Mouse (Mus musculus) adrenal gland (tissue): ENCODE measurements around the gene Jhy.

Source experiments
- intact Hi-C: fragments of 180-260 bp; cut with DNase I; formaldehyde crosslinking; loops from one replicate; pipeline ENCODE4 v1.15.1; 2025

Jhy gene

DNA sequence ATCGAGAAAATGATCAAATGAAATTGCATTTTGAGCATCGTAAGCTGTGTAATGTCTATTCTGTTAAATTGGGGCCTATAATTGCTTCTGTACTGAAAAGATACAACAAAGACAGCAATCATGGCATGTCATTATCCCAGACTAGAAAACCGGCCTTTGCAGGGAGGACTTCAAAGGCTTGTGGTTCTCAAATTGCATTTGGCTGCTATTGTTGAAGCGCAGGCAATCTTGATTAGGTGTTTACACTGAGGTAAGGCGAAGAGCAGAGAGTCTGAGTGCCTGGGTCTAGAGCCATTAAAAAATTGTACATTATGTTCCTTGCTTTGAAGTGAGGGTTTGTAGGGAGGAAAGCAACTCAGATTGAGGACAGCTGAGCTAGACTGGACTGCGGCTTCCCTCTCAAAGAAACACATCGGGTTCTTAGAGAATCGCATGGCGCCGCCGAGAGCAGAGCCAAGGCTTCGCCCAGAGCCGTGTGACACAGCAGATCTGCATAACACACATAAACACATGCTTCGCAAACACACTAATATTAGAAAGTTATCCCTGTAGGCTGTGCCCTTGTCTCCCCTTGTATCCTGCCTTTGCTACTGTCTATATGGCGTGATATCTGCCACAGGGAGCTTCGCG is 36.5 kb downstream of the Jhy start:
- intact Hi-C loops, result no loop called here

DNA sequence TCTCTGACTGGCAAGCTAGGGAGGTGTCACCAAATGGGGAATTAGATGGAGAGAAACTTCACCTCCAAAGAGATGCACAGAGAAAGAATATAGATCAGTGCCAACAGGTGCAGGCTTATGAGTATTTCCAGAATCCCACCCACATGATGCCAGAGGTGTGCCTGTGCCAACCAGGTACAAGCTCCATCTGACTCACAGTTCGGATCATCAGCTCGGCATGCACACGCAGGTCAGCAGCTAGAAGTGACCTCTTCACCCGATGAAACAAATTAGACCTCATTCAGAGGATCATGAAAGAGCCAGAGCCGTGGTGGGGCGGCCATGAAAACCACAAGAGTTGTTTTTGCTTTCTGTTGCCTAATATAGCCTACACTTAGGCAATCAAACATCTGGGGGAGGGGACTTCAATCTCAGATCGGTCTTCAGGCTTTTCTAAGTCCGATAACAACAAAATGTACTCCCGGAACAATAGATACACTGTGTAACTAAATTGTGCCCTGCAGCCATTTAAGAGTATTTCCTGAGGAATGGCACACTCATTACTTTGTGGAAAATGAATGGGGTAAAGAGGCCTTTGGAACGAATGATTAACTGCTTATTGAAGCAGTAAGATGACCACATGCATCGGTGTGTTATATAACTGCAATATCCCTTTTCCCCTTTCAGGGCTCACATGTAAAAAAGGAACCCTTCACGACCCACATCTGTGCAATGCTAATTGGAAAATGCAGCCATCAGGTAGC is 45.9 kb downstream of the Jhy start:
- intact Hi-C loops, result no loop called here

DNA sequence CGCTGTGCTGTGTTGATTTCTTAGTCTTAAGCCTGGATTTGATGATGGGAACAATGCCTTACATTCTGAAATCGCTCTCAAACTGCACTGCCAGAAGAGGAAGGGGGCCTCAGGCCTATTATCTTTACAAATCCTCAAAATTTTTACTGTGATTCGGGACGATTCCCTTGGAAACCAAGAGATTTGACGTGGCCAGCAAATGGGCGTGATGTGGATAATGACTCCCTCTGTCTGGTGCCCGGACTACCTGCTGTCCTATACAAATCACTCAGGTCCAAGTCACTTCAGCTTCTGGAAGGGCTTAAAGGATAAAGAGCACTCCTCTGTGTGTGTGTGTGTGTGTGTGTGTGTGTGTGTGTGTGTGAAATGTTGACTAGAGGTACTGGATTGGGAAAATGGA is 55.0 kb downstream of the Jhy start:
- intact Hi-C loops, result no loop called here

DNA sequence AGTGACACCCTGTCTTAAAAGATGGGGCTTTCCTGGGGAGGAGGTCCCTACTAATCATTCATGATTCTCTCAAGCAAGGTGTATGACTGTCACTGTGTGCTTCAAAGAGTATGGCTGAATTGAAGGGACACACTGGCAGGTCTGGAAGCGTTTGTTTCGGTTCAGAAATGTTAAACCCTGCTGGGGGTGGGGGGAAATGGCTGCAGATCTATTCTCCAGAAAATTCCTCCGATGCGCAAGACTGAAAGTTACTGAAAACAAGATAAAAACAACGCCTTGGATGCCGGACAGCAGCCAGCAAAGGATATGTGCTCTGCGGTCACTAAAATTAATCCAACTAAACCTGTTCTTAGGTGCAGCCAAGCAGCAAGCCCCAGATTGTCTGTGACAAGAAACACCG is 55.5 kb downstream of the Jhy start:
- intact Hi-C loops, result no loop called here

DNA sequence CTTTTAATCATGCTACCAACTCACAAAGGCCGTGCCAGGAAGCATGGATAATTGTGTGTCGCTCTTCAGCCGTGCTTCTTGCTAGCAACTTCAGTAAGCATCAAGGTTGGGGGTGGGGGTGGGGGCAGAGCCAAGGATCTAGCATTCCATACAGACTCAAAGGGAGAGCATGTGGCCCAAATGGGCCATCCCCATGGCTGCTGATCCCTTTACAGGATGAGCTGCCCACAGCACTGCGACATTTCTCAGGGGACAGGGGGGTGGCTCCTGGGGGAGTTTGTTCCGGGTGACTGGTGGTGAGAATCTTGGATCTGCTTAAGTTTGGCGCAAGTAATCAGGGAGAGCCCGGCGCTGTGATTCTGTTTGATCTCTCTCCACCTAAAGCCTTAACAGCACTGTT is 56.5 kb downstream of the Jhy start:
- intact Hi-C loops, result no loop called here

DNA sequence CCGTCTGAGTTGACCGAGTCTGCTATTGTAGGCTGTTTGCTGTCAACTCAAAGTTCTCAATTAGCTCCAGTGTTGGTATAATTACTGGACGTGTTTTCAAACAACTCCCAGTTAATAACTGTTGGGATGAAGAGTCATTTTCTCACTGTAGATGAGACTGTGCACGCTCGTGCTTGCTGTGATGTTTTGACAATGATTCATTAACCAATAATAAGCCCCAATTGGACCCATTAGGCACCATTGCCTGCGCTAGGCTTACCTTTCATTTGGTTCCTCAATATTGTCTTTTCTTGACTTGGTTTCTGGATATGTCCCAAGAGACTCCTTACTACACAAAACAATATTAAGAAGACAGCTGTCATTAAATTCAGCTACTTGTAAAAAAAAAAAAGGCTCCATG is 71.5 kb downstream of the Jhy start:
- intact Hi-C loops, result no loop called here

DNA sequence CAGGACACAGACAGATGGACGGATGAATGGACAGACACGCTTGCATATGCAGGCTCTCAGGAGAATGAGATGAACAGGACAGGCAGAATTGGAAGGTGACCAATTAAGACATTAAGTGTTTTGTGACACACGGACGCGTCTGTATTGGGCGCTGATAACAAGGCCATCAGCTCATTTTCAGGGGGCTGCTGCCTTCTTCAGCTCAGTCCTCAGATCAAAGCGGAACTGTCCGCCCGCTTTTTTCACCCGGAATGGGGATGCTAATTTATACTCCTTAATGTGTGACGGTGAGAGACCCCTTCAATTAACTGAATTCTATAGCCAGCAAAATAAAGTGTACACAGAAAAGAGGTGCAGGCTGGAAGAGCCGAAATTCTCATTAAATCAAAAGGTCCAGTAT is 74.5 kb downstream of the Jhy start:
- intact Hi-C loops, result no loop called here

DNA sequence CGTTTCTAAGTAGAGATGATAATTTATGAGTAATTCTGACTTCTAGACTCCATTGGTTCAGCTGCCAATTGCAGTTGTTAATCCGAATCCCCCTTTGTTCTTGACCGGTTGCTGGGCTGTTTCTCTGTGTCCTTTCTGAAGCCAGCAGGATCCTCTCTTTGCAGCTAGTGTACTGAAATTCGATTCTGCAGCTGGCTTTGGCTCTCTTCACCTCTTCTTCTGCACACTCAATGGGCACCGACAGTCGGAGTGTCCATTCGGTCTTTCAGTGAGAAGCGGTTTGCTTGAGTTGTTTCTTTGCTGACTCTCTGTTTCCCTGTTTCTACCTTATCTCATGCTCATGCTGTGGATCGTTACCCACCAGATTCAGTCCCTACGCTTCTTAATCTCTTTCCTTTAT is 78.2 kb downstream of the Jhy start:
- intact Hi-C loops, result no loop called here

DNA sequence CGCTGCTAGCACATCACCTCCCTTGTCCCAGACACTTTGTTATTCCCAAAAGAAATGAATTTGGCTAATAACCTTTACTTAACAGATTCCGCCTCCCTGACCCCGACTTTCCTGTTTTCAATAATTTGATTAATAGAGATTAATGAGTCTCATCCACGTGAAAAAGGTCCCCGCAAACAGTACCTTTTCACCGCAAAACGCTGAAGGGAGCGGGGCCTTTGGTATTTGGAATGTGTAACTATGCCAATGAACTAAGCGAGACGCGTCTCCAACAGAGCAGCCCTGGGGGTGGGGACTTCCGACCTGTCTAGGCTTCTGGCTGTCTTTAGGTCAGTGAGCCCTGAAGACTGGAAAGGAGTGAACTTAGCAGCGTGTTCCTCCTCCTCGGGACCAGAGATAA is 84.9 kb downstream of the Jhy start:
- intact Hi-C loops, result no loop called here

DNA sequence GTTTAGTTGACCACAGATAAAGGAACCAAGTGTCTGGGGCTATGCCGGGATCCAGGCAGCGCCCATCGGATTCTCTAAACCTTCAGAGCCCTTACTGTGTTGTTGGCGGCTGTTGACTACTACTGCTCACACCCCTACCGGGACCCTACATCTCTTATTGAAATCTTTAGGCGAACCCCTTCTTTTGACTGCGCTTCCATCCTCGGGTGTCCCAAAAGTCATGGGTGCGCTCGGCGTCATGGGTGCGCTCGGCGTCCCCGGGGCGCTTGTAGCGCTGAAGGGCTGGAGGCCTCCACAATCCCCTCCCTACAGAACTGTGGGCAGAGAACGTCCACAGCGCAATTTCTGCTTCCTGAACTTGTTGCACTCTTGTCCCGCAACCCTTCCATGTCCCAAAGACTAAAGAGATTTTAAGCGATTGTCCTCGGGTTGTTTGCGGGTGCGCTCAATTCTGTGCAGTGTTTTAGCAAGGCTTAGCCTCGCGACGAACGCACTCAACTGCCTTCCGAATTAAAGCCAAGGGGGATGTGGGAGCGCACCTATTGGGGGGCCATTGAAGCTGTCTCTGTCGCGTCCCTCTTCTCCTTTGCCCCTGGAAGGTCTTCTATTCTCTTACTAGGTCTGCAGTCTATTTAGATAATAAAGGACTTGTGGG is 85.5 kb downstream of the Jhy start:
- intact Hi-C loops, result no loop called here

DNA sequence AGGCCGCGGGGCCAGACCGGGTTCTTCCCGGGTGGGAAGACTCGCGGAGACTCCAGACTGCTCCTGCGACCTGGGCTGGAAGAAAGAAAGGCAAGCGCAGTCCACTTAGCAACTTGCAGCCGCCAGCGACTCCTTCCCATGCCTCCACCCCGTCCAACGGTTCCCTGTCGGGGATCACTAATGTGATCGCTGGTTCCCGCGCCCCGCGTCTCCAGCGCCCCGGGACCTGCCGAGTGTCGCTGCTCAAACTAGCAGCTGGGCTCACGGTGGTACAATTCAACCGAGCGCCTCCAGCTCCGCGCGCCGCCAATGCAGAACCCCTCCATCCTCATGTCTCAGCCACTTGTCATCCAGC is 86.1 kb downstream of the Jhy start:
- intact Hi-C loops, result no loop called here

DNA sequence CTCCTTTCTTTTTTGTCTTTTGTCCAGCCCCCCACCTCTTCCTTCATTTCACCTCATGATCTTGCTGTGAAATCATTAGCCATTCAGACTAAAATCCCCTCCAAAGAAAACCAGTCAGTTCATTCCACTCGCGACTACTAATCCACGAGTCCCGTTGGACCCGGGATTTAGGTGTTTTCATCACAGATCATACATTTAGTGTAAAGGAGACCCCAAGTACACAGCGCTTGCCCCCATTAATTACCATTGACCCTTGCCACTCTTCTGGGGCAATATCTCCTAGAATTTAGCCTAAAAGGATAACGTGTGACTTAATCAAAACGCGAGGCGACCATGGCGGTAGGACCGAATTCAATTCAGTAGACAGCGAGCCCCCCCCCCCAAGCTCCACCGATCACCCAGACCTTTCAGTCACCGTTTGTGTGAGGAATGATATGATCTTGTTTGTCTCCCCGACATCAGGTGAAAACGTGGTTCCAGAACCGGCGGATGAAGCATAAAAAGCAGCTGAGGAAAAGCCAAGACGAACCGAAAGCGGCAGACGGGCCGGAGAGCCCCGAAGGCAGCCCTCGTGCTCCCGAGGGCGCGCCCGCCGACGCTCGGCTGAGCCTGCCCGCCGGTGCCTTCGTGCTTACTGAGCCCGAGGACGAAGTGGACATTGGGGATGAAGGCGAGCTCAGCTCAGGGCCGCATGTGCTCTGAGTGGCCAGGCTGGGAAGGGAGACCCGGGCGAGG is 86.6 kb downstream of the Jhy start:
- intact Hi-C loops, result no loop called here

DNA sequence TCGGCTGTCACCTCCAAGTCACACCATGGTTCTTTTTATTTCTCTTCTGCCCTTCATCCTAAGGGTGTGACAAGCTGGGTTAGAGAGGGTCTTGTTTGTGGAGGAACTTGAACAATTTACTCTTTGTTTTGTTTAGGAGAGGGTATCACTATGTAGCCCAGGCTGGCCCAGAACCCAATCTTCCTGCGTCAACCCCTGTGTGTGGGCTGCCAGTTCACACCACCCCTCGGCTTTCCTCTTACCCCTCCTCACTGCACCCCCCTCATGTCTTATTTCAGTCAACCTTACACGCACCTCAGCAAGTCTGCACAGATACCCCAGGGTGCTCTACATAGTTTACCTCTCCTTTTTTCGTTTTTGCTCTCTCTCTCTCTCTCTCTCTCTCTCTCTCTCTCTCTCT is 87.2 kb downstream of the Jhy start:
- intact Hi-C loops, result no loop called here

DNA sequence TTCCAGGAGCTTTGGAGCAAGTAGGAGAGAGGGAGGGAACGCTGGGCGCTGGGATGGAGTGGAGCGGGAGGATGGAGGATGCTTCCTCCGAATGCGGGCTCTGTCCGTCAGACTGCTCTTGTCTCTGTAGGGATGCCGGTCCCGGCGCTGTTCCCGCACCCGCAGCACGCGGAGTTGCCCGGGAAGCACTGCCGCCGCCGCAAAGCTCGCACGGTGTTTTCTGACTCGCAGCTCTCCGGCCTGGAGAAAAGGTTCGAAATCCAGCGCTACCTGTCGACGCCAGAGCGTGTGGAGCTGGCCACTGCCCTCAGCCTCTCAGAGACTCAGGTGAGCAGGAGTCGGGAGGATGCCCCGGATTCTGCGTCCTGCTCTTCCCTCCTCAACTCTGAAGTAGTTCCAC is 87.8 kb downstream of the Jhy start:
- intact Hi-C loops, result no loop called here

DNA sequence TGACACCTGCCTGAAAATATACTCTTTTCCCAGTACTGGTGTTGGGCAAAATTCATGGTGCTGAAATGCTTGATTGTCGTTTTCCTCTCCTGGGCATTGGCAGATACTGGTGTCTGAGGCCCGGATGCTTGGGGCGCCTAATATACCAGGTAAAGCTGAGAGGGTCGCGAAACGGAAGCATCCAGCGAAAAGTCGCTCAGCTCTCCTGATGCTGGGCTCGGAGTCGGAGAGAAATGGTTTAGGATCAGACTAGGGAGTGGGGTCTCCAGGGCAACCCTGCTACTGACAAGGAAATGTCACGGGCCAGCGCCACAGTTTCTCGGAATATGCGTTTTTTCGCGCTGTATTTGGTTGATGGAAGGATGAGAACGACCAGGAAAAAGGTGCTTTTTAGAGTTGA is 88.5 kb downstream of the Jhy start:
- intact Hi-C loops, result no loop called here

DNA sequence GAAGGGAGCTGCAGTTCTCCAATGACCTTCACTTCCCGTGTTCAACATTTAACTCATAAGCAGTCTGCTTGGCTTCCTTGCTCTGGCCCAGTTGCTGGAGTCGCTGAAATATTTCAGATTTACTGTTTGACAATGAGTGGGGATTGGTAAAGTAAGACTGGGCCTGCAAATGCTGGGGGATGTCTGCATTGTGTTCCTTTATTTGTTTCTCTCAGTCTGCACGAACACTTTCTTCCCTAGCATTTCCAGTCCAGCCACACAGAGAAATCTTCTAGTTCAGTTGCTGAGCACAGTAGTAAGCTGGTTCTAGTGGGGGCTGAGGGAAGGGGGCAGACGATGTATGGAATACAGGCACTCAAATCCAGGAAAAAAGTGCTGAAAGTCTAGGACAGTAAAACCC is 89.0 kb downstream of the Jhy start:
- intact Hi-C loops, result no loop called here

DNA sequence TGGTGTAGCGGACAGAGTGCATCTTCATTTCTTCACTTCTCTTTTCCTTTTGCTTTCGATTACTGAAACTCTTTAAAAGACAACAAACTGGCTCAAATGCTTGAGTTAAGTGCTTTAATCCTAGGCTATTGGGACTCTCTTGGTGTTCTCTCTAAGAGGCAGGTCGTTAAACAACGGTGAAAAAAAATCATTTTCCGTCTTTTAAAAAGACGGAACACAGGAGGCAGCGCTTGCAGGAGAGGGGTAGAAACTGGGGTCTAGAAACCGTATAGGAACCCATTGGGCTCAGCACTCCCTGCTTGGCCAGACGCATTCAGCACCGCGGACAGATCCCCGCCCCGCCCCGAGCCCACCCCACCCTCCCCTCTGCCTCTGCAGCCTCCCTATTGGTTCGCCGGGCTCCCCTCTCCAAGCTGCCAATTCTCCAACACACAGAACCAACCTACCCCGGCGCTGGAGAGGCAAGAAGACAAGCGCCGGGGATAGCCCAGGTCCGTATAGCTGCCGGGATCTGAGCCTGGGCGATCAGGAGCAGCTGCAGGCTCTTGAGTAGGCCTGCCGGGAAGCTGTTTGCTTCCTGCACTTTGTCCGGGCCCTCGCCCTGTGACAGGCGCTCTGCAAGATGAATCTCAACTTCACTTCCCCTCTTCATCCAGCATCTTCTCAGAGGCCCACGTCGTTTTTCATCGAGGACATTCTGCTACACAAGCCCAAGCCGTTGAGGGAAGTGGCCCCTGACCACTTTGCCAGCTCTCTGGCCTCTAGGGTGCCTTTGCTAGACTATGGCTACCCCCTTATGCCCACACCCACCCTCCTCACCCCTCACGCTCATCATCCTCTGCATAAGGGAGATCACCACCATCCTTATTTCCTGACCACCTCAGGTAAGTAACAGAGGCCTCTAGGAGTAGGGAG is 90.1 kb downstream of the Jhy start, which contains the start of gene Bsx:
Gene Bsx, plus strand, starts transcription at position 572 of the 915 bp plus-strand sequence.
- intact Hi-C loops, result no loop called here

DNA sequence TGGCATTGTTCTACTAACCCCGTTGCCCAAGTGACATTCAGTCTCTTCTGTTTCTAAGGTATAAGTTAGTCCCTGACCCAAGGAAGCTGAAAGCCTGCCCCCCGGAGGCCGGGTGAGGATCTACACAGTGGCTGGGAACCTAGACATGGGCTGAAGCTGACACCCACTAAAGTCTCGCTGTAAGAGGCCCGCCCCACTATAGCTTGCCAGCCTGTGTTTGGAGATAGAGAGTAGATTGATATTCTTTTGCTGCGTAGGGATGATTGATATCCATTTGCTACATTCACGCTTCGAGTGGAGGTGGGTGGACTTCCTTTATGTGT is 91.8 kb downstream of the Jhy start:
- intact Hi-C loops, result no loop called here

DNA sequence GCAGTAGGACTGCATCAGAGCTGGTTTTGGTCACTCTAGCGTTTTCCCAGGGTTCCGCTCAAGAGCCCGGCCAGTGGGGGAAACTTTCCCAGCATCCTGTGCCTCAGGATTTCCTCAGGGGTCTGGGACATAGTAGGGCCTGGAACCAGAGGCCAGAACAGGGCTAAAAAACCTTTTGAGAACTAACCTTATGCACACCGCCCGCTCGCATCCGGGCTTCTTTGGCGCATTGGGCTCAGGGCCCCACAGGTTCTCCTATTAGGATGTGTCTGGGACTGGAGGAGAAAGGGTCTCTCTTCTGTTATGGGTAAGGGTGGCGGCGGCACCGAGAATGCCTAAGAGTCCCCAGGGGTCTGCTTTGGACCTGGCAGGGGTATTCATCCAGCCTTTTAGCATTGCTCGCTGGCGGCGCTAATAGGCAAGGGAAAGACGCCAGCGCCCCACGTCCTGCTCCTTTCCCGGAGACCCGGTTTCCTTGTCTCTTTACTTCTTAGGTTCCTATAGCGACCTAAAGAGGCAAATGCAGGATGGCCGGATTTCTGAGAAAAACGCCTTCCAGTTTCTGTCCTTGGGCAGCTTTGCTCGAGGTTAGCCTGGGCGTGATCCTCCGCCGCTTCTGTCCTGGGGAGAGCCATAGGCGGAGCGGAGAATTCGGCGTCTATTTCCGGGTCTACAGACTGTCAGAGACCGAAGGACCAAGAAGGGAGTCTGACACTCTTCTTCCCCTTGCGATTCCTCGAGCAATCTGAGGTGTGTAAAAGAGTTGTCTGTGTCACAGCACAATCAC is 92.4 kb downstream of the Jhy start:
- intact Hi-C loops, result no loop called here

DNA sequence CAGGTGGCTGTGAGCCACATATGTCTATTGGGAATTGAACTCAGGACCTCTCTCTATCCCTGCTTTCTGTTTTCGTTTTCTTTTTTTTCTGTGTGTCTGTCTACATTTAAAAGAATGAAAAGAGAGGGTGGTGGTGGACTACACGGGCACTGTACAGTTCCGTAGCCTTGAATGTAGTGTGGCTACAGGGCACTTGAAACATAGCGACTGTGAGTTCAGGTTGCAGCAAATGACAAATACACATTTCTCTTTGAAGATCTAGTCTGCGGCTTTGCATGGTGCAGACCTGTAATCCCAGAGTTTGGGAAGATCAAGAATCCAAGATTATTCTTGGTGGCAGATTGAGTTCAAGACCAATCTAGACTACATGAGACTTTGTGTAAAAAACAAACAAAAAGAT is 93.6 kb downstream of the Jhy start:
- intact Hi-C loops, result no loop called here

DNA sequence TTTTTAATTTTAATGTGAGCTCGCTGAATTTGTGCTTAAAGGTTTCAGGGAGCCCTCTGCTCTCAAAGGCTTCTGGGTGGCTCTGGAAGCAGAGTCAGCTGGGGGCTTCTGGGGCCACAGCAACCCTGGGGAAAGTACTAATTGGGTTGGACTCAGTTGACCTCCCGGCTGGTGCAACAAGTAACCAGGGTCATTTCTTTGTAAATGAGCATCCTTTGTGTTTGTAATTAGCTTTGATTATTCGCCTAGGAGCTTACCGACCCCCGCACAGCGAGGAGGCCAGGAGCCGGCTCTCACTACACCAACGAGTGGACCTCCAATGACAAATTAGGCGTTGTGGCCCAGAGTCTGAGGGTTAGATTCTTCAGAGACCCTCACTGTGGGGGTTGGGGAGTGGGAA is 104.7 kb downstream of the Jhy start:
- intact Hi-C loops, result no loop called here
